Mouse (Mus musculus) left cerebral cortex, postnatal 14 days (tissue): ENCODE measurements around the gene Jhy. TPM values are rescaled to one million over a fixed set of nuclear protein-coding genes. Genes with fewer than 3 reads are reported as not detected.

Experiments
- DNase-seq, 2 experiments: peaks; one replicate each; pipeline ENCODE4 v3.0.0; 2021 to 2022; ENCODE audit warnings: low spot score in 2 of 2, mixed read lengths in 1 of 2
- intact Hi-C: fragments of 180-260 bp; cut with DNase I; formaldehyde crosslinking; loops from one replicate; pipeline ENCODE4 v1.15.1; 2025
- long read RNA-seq, 2 experiments: library from polyadenylated mRNA; stranded (forward); transcript quantifications; one replicate each; pipeline ENCODE4 v2.0.0; 2021
- total RNA-seq, 2 experiments: library from RNA; stranded (reverse); gene quantifications; 2 replicates each; pipeline ENCODE4 v1.2.3; 2021

Gene Jhy
- total RNA-seq = 1 to 10 TPM in 1 of 2 experiments, under 1 TPM in 1; 0.88 to 1.1 TPM
- long read RNA-seq, experiment 1, partial matches to known transcripts = 1 of 1 reads
- long read RNA-seq, experiment 1, other reads (novel, unspliced or antisense) = 0 of 1 reads
- long read RNA-seq, experiment 2 = 0 reads

- intact Hi-C loops = no loop called here
- no peak for DNase-seq
Measured at GRCm38 (mm10) chr9:40963586-40964417, at the start of gene Jhy. Jhy (minus strand) TSS chr9:40964118.

GRCm38 (mm10) chr9:41012456-41012855, 48.5 kb upstream of the Jhy start:
- no peak for DNase-seq
- intact Hi-C loops = no loop called here

- intact Hi-C loops = no loop called here
- DNase-seq = peak; percentile 37 to 72
Measured at GRCm38 (mm10) chr9:41011512-41012436, 47.9 kb upstream of the Jhy start.

- intact Hi-C loops = no loop called here
- DNase-seq = no peak
Measured at GRCm38 (mm10) chr9:41007785-41008184, 43.9 kb upstream of the Jhy start.

- intact Hi-C loops = no loop called here
- no peak for DNase-seq
Measured at GRCm38 (mm10) chr9:41004415-41004814, 40.5 kb upstream of the Jhy start, which contains the start of gene Crtam. Crtam (minus strand) TSS chr9:41004628.

GRCm38 (mm10) chr9:40997116-40997779, 33.3 kb upstream of the Jhy start:
- intact Hi-C loops = no loop called here
- no peak for DNase-seq

GRCm38 (mm10) chr9:40994075-40994474, 30.2 kb upstream of the Jhy start:
- intact Hi-C loops = no loop called here
- no peak for DNase-seq

GRCm38 (mm10) chr9:40991511-40991910, 27.6 kb upstream of the Jhy start:
- no peak for DNase-seq
- intact Hi-C loops = loop anchor here (2.0 kb wide), 1 partner anchor 37 kb away; no protein-coding TSS in a partner anchor

- intact Hi-C loops = loop anchor here (1.0 to 2.0 kb wide), 2 partner anchors 39 to 200 kb away; no protein-coding TSS in a partner anchor
Measured at GRCm38 (mm10) chr9:40989940-40990588, 26.1 kb upstream of the Jhy start.

GRCm38 (mm10) chr9:40984313-40984712, 20.4 kb upstream of the Jhy start:
- no peak for DNase-seq

More at GRCm38 (mm10) chr9:40989940-40990588, 26.1 kb upstream of the Jhy start:
- peak; percentile 72 to 78 for DNase-seq

GRCm38 (mm10) chr9:40983758-40984157, 19.8 kb upstream of the Jhy start:
- DNase-seq = no peak
- intact Hi-C loops = loop anchor here (2.0 kb wide), 1 partner anchor 149 kb away; no protein-coding TSS in a partner anchor

More at GRCm38 (mm10) chr9:40984313-40984712, 20.4 kb upstream of the Jhy start:
- intact Hi-C loops = no loop called here

GRCm38 (mm10) chr9:40982480-40982879, 18.6 kb upstream of the Jhy start:
- DNase-seq = peak in 1 of 2 experiments; percentile 43
- intact Hi-C loops = loop anchor here (2.0 kb wide), 1 partner anchor 148 kb away; no protein-coding TSS in a partner anchor

- intact Hi-C loops = no loop called here
- DNase-seq = peak in 1 of 2 experiments; percentile 30
Measured at GRCm38 (mm10) chr9:40974042-40974801, 10.3 kb upstream of the Jhy start.

- intact Hi-C loops = no loop called here
- no peak for DNase-seq
Measured at GRCm38 (mm10) chr9:40964418-40964714, 448 bp upstream of the Jhy start.

GRCm38 (mm10) chr9:40961401-40961800, 2.5 kb downstream of the Jhy start:
- intact Hi-C loops = no loop called here
- no peak for DNase-seq

GRCm38 (mm10) chr9:40949039-40949615, 14.8 kb downstream of the Jhy start:
- DNase-seq = no peak
- intact Hi-C loops = no loop called here

- no peak for DNase-seq
- intact Hi-C loops = no loop called here
Measured at GRCm38 (mm10) chr9:40948473-40948872, 15.4 kb downstream of the Jhy start.

GRCm38 (mm10) chr9:40947131-40947530, 16.8 kb downstream of the Jhy start:
- no peak for DNase-seq
- intact Hi-C loops = no loop called here
